Mouse (Mus musculus): ENCODE results near the gene Arf3. TPM values are rescaled to one million over a fixed set of nuclear protein-coding genes. Genes with fewer than 3 reads are reported as not detected.

Arf3 gene
- polyA plus RNA-seq, 1 experiment from 2014 or later = 77.2 TPM

- H3K9me3 ChIP-seq (ENCODE audit: control insufficient read depth, low read length) = no peaks in the 10 kb centered on the region
- H3K4me3 ChIP-seq (replicated peaks; ENCODE audit: low read length) = no peak overlapping the region
- no peak overlapping the region for H3K27ac ChIP-seq
- DNase-seq (ENCODE audit: low spot score) (no peak), ATAC-seq (ENCODE audit: low FRiP score) (no peak)
- peaks cover 15% of the 10 kb centered on the region for H3K27me3 ChIP-seq (ENCODE audit: control insufficient read depth, insufficient read depth, low read length)
- WGBS = 26% methylated on average over 19 of the region's 19 CpGs
- H3K9ac ChIP-seq = no peak overlapping the region
- H3K36me3 ChIP-seq (replicated peaks; ENCODE audit: control insufficient read depth, insufficient read depth) = no peaks in the 10 kb centered on the region
- peak overlapping the region; percentile 21 for H3K4me2 ChIP-seq (replicated peaks)
- 0 out of 2 replicates have a peak, but pooled peaks cover 3% of the 10 kb centered on the region for H3K4me1 ChIP-seq (replicated peaks; ENCODE audit: control insufficient read depth, insufficient read depth, low read length)
Measured at GRCm38 (mm10) chr15:98724441-98724840, 38.6 kb downstream of the Arf3 start.

- no peak for DNase-seq (ENCODE audit: low spot score)
- WGBS = 76% methylated on average over 14 of the region's 14 CpGs
- Histone ChIP-seq H3K9ac (no peak overlapping the region), H3K4me2 (replicated peaks) (no peak overlapping the region), H3K27me3 (ENCODE audit: control insufficient read depth, insufficient read depth, low read length) (peaks cover 15% of the 10 kb centered on the region), H3K4me3 (replicated peaks; ENCODE audit: low read length) (no peak overlapping the region), H3K27ac (no peak overlapping the region), H3K4me1 (replicated peaks; ENCODE audit: control insufficient read depth, insufficient read depth, low read length) (no peaks in the 10 kb centered on the region), H3K9me3 (ENCODE audit: control insufficient read depth, low read length) (no peaks in the 10 kb centered on the region), H3K36me3 (replicated peaks; ENCODE audit: control insufficient read depth, insufficient read depth) (no peaks in the 10 kb centered on the region)
- ATAC-seq (ENCODE audit: low FRiP score) = no peak
Measured at GRCm38 (mm10) chr15:98722854-98723253, 40.2 kb downstream of the Arf3 start.

- DNase-seq (ENCODE audit: low spot score) = no peak
- no peak overlapping the region for H3K27ac ChIP-seq
- 78% methylated on average over 8 of the region's 8 CpGs for WGBS
- H3K4me2 ChIP-seq (replicated peaks) = no peak overlapping the region
- H3K4me3 ChIP-seq (replicated peaks; ENCODE audit: low read length) = no peak overlapping the region
- ATAC-seq (ENCODE audit: low FRiP score) = no peak
- no peaks in the 10 kb centered on the region for H3K4me1 ChIP-seq (replicated peaks; ENCODE audit: control insufficient read depth, insufficient read depth, low read length)
- no peaks in the 10 kb centered on the region for H3K36me3 ChIP-seq (replicated peaks; ENCODE audit: control insufficient read depth, insufficient read depth)
- H3K27me3 ChIP-seq (ENCODE audit: control insufficient read depth, insufficient read depth, low read length) = peaks cover 15% of the 10 kb centered on the region
- no peak overlapping the region for H3K9ac ChIP-seq
- H3K9me3 ChIP-seq (ENCODE audit: control insufficient read depth, low read length) = no peaks in the 10 kb centered on the region
Measured at GRCm38 (mm10) chr15:98722191-98722590, 40.8 kb downstream of the Arf3 start.

GRCm38 (mm10) chr15:98717301-98717700, 45.7 kb downstream of the Arf3 start:
- WGBS = 78% methylated on average over 16 of the region's 16 CpGs
- no peaks in the 10 kb centered on the region for H3K4me1 ChIP-seq (replicated peaks; ENCODE audit: control insufficient read depth, insufficient read depth, low read length)
- no peaks in the 10 kb centered on the region for H3K9me3 ChIP-seq (ENCODE audit: control insufficient read depth, low read length)
- ATAC-seq (ENCODE audit: low FRiP score) (no peak), DNase-seq (ENCODE audit: low spot score) (no peak)
- no peak overlapping the region for H3K4me2 ChIP-seq (replicated peaks)
- no peak overlapping the region for H3K27ac ChIP-seq
- no peak overlapping the region for H3K4me3 ChIP-seq (replicated peaks; ENCODE audit: low read length)
- no peaks in the 10 kb centered on the region for H3K36me3 ChIP-seq (replicated peaks; ENCODE audit: control insufficient read depth, insufficient read depth)
- no peak overlapping the region for H3K9ac ChIP-seq
- H3K27me3 ChIP-seq (ENCODE audit: control insufficient read depth, insufficient read depth, low read length) = no peaks in the 10 kb centered on the region

- 79% methylated on average over 4 of the region's 5 CpGs for WGBS
- Histone ChIP-seq H3K36me3 (replicated peaks; ENCODE audit: control insufficient read depth, insufficient read depth) (no peaks in the 10 kb centered on the region), H3K9ac (no peak overlapping the region), H3K27ac (no peak overlapping the region), H3K9me3 (ENCODE audit: control insufficient read depth, low read length) (no peaks in the 10 kb centered on the region), H3K4me2 (replicated peaks) (no peak overlapping the region), H3K27me3 (ENCODE audit: control insufficient read depth, insufficient read depth, low read length) (0 out of 2 replicates have a peak, but pooled peaks cover 3% of the 10 kb centered on the region), H3K4me3 (replicated peaks; ENCODE audit: low read length) (no peak overlapping the region), H3K4me1 (replicated peaks; ENCODE audit: control insufficient read depth, insufficient read depth, low read length) (no peaks in the 10 kb centered on the region)
- DNase-seq (ENCODE audit: low spot score) = no peak
- ATAC-seq (ENCODE audit: low FRiP score) = no peak
Measured at GRCm38 (mm10) chr15:98714230-98714652, 48.8 kb downstream of the Arf3 start.

- ATAC-seq (ENCODE audit: low FRiP score) (no peak), DNase-seq (ENCODE audit: low spot score) (peak; percentile 63)
- Histone ChIP-seq H3K27ac (no peak overlapping the region), H3K36me3 (replicated peaks; ENCODE audit: control insufficient read depth, insufficient read depth) (no peaks in the 10 kb centered on the region), H3K9me3 (ENCODE audit: control insufficient read depth, low read length) (no peaks in the 10 kb centered on the region), H3K4me1 (replicated peaks; ENCODE audit: control insufficient read depth, insufficient read depth, low read length) (no peaks in the 10 kb centered on the region), H3K4me2 (replicated peaks) (no peak overlapping the region), H3K4me3 (replicated peaks; ENCODE audit: low read length) (no peak overlapping the region), H3K27me3 (ENCODE audit: control insufficient read depth, insufficient read depth, low read length) (0 out of 2 replicates have a peak, but pooled peaks cover 3% of the 10 kb centered on the region), H3K9ac (no peak overlapping the region)
- WGBS = 21% methylated on average over 9 of the region's 9 CpGs
Measured at GRCm38 (mm10) chr15:98710442-98710841, 52.6 kb downstream of the Arf3 start.

GRCm38 (mm10) chr15:98707766-98708372, 55.1 kb downstream of the Arf3 start, which contains the start of gene Ccdc65:
Ccdc65 (plus strand) TSS chr15:98708207.
- H3K36me3 ChIP-seq (replicated peaks; ENCODE audit: control insufficient read depth, insufficient read depth) = no peaks in the 10 kb centered on the region
- no peaks in the 10 kb centered on the region for H3K9me3 ChIP-seq (ENCODE audit: control insufficient read depth, low read length)
- DNase-seq (ENCODE audit: low spot score) (peak; percentile 86), ATAC-seq (ENCODE audit: low FRiP score) (peak; percentile 69)
- H3K9ac ChIP-seq = peak within 1 kb of the TSS; percentile 49
- H3K27me3 ChIP-seq (ENCODE audit: control insufficient read depth, insufficient read depth, low read length) = peaks cover 3% of the 10 kb centered on the region; the same call in 1 of the 2 replicates
- peak within 1 kb of the TSS; percentile 58 for H3K4me2 ChIP-seq (replicated peaks)
- peak within 1 kb of the TSS; percentile 37 for H3K4me3 ChIP-seq (replicated peaks; ENCODE audit: low read length)
- WGBS = 21% methylated on average over 16 of the region's 16 CpGs
- no peak within 1 kb of the TSS for H3K27ac ChIP-seq
- no peaks in the 10 kb centered on the region for H3K4me1 ChIP-seq (replicated peaks; ENCODE audit: control insufficient read depth, insufficient read depth, low read length)

- Histone ChIP-seq H3K36me3 (replicated peaks; ENCODE audit: control insufficient read depth, insufficient read depth) (no peaks in the 10 kb centered on the region), H3K4me3 (replicated peaks; ENCODE audit: low read length) (no peak overlapping the region), H3K9me3 (ENCODE audit: control insufficient read depth, low read length) (no peaks in the 10 kb centered on the region), H3K9ac (no peak overlapping the region), H3K27me3 (ENCODE audit: control insufficient read depth, insufficient read depth, low read length) (peaks cover 21% of the 10 kb centered on the region), H3K4me1 (replicated peaks; ENCODE audit: control insufficient read depth, insufficient read depth, low read length) (peaks cover 10% of the 10 kb centered on the region), H3K4me2 (replicated peaks) (no peak overlapping the region), H3K27ac (no peak overlapping the region)
- DNase-seq (ENCODE audit: low spot score) = no peak
- WGBS = 70% methylated on average over 9 of the region's 9 CpGs
- no peak for ATAC-seq (ENCODE audit: low FRiP score)
Measured at GRCm38 (mm10) chr15:98704312-98704711, 58.7 kb downstream of the Arf3 start.

GRCm38 (mm10) chr15:98699190-98700105, 63.6 kb downstream of the Arf3 start:
- 3% methylated on average over 40 of the region's 40 CpGs for WGBS
- Histone ChIP-seq H3K9ac (peak overlapping the region; percentile 55), H3K4me2 (replicated peaks) (peak overlapping the region; percentile 74), H3K27ac (peak overlapping the region; percentile 69; the same call in 1 of the 2 replicates), H3K9me3 (ENCODE audit: control insufficient read depth, low read length) (no peaks in the 10 kb centered on the region), H3K4me3 (replicated peaks; ENCODE audit: low read length) (peak overlapping the region; percentile 36), H3K27me3 (ENCODE audit: control insufficient read depth, insufficient read depth, low read length) (peaks cover 21% of the 10 kb centered on the region), H3K36me3 (replicated peaks; ENCODE audit: control insufficient read depth, insufficient read depth) (no peaks in the 10 kb centered on the region), H3K4me1 (replicated peaks; ENCODE audit: control insufficient read depth, insufficient read depth, low read length) (peaks cover 12% of the 10 kb centered on the region)
- peak; percentile 84 for DNase-seq (ENCODE audit: low spot score)
- peak; percentile 89 for ATAC-seq (ENCODE audit: low FRiP score)

Data from hindbrain, embryonic 14.5 days (tissue).